Mouse (Mus musculus) frontal cortex, postnatal 10 days (tissue): Measurements from ENCODE around the gene Cwc25.
A peak's percentile ranks its signal among the peaks of the same experiment; 100 is the strongest.
"Not testable (repeated sequence)": the region's sequence is repeated elsewhere in the genome, so short reads cannot be mapped to it uniquely, and the experiment has no call there.

Experiments used
- DNase-seq, 2 experiments: peaks; one replicate each; pipeline ENCODE4 v3.0.0; 2022; ENCODE audit warnings: low spot score in 2 of 2, mixed read lengths in 1 of 2

The Cwc25 gene

DNA sequence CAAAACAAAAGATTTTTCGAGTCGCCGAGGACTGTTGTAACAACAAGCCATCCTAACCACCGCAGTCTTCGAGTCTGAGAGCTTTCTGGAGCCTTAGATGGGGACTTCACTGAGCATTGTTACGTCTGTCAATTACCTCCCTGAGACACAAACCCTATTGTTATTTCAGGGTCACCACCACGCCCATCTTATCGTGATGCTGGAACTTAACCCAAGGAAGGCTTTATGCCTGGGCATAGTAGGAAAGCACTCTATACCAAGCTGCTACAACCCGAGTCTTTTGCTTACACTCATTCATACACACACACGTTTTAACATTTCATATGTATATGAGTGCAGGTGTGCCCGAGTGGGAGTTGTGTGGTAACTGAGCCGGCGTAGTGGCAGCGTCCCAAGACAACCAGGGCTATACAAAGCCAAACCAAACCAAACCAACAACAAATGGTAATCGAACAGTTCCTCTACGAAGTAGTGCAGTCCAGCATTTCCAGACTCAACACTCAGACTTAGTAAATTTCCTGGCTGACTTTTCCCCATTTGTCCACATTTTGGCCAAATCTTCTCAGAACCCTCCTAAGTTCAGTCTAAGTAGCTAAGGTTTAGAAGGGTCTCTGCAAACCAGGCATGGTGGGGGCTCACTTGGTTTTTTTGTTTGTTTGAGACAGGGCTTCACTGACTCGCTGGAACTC is 9.6 kb upstream of the Cwc25 start, which contains the start of gene 1700001P01Rik:
TSS of gene 1700001P01Rik (minus strand) at position 111 of the 689 bp plus-strand sequence.
- no peak for DNase-seq

DNA sequence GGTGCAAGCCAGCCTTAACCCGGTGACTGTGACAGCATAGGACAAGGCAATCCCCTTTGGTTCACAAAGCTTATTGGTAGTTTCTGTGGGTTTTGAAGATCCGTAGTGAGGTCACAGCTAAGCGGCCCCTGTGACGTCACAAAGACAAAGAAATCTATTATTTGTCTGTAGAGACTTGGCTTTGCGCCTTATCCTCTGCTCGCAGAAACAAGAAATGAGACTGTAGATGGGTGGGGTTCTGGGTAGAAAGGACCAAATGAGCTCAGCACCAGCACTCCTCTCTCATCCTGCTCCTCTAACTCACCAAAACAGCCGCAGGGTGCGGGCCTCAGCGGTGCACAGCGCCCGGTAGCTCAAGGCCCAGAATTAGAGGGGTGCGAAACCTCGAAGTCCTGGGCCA is 8.8 kb upstream of the Cwc25 start:
- no peak for DNase-seq

DNA sequence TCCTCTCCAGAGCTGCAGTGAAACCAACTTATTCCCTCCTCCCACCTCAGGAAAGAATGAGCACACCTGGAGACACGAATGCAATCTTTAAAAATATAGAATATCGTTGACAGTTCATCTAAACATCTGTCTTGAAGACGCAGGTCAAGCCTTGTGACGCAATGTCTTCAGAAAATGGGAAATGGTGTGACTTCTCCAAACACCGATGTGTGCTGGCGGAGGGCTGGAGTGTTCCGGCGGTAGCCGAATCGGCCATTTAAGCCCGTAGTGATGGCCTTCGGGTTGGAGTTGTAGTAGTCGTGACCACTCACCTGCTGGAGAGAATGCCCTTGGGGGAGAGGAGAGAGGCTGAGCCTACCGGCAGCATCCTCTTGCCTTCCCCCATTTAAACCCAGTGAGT is 5.1 kb upstream of the Cwc25 start:
- DNase-seq: no peak

DNA sequence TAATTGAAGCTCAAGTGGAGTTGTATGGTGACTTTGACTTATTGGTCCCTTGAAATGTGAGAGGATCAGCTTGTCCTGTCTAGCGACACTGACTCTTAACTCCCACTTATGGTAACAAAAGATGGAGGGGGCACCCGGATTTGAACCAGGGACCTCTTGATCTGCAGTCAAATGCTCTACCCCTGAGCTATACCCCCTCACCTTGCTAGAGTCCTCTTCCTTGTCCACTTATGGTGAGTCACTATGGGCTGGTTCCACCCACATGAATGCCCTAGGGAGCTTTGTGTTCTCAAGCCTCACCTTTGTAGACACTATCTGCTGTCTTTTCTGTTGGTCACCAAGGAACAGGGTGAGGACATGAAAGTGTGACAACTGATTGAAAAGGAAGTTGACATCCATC is 3.3 kb upstream of the Cwc25 start:
- DNase-seq: no peak

DNA sequence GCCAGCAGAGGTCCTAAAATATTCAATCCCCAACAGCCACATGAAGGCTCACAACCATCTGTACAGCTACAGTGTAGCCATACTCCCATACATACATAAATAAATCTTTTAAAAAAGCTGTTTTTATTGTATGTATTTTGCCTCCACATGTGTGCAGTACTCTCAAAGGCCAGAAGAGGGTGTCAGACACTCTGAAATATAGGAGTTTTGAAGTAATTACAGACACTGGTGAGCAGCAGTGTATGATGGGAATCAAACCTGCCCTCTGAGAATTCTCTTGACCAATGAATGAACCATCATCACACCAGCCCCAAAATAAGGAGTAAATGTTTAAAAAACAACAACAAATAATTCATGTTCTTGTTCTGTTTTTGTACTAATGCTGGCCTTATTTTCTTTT is 4.7 kb downstream of the Cwc25 start:
- no peak for DNase-seq

DNA sequence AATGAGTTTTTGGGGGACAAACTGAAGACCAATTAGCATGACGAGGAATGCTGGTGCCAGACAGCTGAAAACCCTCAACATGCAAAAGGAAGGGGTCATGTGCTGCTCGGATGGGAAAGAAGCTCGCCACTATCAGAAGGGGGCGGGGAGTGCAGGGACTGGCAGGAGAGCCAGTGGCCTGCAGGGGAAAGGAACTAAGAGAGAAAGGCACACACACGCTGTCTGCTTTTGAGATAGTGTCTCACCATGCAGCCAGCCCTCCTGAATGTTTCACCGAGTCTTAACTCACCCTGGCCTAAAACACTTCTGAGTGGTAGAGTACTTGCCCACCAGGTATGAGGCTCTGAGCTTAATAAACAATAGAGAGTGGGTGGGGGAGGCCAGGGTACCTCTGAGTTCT is 7.4 kb downstream of the Cwc25 start:
- no peak for DNase-seq

DNA sequence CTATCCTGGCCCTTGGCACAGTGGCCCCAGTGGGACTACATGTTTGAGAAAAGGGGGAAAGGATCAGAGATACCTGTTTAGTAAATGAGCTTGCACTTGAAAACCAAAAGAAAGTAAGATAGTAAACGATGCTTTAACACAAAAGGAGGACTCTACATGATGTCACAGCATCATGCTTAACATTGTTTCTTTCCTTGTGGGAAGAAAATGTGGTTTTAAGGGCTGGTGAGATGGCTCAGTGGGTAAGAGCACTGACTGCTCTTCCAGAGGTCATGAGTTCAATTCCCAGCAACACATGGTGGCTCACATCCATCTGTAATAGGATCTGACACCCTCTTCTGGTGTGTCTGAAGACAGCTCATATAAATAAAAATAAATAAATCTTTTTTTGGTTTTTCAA is 8.2 kb downstream of the Cwc25 start:
- no peak for DNase-seq

DNA sequence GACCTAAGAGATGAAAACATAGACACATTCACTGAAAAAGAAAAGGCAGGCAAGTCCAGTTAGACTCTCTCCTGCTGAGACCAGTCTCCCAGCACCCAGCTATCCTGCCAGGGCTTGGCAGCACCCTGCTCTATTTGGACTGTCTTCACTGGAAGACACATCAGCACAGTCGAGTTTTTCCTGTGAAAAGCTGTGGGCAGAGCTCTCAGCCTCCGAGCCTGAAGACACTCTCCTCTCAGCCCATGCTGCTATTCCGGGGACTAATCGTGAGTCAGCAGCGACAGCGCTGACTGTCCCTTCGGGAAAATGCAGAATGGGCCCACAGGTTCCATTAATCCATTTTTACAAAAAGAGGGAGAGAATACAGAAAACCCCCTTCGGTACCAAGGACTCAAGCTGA is 13.1 kb downstream of the Cwc25 start:
- no peak for DNase-seq

DNA sequence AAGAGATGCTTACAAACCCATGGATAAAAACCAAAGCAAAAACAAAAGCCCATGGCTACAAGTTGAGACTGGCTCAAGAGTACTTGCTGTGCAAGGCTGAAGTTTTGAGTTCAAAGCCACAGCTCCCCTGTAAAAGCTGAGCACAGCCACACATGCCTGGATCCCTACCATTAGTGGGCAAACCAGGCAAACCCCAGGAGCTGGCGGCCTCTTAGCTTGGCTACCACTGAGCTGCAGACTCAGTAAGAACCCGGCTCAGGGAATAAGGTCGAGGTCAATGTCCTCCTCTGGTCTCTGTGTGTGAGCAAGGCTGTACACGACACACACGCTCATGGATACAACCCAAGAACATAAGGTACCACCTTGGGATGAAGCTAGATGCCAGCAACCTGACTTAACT is 17.9 kb downstream of the Cwc25 start:
- no peak for DNase-seq

DNA sequence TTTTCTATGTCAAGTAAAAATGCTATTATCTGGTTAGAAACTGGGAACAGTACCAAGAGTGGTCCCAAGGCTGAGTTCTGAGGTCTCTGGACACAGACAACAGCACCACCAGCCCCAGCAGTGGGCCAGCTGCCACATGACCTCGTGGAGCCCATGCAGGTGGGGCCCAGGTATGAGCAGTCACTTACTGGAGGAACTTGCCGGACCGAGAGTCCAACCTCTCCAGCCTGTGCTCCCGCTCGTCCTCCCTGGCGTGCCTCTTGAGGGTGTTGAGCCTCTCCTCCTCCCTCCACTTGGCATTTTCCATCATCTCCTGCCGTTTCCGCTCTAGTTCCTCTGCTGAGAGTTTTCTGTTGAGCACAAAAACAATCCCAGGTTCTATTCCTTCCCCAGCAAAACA is 18.6 kb downstream of the Cwc25 start:
- no peak for DNase-seq

DNA sequence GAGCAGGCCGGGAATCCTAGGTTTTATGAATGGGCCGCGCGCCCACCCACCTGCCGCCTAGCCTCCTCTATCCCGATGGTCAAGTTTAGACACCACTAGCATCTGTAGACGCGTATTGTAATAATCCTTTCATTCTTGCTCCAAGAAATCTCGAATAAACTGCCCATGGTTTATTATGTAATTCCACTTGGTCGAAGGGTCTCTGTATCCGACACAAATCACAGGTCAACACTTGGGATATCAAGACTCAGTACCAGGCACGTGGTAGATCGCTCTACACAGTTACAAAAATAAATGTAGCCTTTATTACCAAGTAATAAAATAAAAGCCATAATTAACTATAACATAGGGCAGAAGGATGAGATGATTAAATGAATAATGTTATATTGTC is 21.0 kb downstream of the Cwc25 start:
- DNase-seq: no peak

DNA sequence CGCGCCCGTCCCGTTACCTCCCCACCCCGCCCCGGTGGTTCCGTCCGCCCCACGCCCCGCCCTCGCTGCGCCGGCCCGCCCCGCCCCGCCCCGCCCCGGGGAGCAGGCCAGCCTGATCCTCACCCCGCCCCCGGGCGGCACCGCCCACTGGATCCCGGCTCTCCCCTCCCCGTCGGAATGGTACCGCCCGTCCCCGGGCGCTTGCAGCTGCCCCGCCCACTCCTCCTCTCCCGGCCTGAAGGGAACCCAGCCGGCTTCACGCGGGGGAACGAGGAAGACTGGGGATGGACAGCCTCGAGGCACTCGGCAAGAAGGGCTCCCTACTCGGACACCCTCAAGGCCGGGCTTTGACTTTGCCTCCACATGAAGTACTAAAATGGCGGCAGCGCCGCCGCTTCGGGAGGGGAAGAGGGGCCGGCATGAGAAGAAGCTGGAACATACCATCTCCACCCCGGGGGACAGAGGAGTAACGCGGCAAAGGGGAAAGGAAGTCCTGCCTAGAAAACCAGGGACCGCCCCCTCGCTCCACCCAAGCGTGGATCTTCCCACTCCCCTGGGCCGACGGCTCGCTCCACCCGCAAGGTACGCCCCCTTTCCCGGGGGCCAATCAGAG is 21.5 kb downstream of the Cwc25 start:
- DNase-seq: peak; percentile 98

DNA sequence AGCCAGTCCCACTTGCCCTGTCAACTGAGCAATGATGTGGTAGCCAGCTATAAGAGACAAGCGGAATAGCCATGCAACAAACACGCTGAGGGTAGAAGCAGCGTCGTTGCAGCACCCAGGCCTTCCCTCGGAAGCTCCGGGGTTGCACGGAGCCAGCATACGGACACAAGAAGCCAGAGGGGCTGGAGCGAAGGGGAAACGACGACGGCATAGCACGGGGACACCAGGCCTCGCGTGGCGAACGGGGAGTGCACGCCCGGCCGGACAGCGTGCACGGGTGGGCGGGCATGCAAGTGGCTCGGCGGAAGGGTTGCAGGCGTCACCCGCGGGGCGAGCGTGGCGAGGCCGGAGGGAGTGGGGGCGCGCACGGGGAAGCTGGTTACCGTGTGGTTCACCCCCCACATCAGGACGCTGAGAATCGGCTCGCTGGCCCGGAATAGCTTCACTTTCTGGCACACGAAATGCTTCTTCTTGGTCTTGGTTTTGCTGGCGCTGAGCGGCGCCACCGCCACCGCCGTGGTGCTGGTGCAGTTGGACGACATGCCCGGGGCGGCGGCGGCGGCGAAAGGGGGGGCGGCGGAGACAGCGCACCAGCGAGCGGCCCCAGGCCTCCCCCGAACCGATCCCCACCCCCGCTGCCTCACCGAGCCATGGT is 22.2 kb downstream of the Cwc25 start, which contains the start of gene Pip4k2b:
TSS of gene Pip4k2b (minus strand) at position 642 of the 655 bp plus-strand sequence.
- DNase-seq: peak in 1 of 2 experiments; percentile 53

DNA sequence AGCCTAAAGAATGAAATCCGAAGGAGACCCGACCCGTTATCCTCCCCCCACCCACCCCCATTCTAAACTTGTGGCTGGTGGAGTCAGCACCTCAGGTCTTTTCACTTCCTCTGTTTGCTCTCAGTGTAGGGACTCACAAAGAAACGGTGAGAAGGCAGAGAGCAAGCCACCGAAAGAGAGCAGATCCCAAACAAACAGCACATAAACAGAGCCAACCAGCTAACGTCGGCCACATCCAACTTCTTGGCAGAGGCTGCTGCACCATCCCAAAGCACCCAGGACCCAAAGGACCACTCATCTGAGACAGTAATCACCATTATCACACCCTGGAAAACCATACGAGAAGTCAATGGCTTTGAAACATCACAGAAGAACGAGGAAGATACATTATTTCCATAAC is 22.9 kb downstream of the Cwc25 start:
- DNase-seq: no peak

DNA sequence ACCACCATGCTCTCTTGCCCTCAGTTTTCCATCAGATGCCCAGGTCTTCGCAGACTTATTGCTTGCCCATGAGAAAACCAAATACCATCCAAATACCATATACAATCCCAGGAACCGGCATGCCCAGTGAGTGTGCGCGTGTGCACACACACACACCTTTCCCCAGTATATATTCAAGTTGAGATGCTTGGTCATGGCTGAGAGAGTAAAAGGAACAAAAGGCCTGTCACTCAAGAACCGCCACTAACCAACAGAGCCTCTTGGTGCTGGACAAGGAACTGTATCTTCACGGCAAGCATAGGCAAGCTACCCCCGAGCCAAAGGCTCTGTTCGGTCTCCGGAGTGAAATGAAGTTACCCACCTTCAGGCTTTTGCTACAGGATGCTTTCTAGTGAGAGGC is 23.8 kb downstream of the Cwc25 start:
- no peak for DNase-seq

DNA sequence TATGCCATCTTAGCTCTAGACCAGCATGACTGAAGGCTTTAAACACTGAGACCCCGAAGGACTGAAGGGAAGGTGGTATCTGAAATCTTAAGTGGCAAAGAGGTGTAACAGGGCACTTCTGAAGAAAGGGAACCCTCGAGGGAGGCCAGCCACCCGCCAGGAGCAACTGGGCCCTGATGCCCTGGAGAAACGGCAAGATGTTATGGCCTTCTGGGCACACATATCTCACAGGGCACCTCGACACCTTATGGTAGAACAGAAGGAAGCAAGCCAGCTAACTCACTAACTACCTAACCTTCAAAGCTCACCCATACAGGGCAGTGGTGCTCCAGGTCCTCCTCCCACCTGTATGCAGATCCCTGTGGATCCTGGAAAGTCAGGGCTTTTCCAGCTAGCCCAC is 24.2 kb downstream of the Cwc25 start:
- no peak for DNase-seq

DNA sequence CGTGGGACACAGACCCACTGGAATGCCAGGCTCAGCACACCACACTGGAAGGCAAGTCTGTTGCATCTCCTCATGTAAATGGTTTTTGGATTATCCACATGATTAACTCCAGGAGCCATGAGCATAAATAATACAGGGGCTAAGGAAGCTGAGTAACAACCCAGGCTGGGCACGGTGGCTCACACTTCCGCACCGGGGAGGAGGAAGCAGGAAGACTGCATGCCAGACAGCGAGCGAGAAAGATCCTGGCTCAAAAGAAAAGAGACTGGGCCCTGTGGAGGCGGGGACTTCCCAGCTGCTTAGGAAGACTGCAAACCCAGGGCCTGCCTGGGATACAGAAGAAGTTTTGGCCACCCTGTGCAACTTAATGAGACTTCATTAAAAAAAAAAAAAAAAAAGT is 26.2 kb downstream of the Cwc25 start:
- DNase-seq: no peak

DNA sequence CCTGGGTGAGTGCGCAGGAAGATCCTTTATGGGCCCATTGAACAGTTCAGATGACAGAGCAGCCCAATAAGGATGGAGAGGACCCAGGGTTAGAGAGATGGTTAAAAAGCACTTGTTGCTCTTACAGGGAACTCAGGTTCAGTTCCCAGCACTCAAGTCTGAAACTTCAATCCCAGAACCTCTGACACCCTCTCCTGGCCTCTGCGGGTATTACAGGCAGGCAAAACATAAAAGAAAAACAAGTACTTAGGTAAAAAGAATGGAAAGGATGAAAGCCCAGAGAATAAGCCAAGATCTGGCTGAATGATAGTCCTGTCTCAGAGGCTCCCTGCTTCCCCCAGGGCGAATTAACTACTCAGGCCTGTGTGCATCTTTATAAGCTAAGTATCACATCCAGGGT is 27.2 kb downstream of the Cwc25 start:
- DNase-seq: no peak

DNA sequence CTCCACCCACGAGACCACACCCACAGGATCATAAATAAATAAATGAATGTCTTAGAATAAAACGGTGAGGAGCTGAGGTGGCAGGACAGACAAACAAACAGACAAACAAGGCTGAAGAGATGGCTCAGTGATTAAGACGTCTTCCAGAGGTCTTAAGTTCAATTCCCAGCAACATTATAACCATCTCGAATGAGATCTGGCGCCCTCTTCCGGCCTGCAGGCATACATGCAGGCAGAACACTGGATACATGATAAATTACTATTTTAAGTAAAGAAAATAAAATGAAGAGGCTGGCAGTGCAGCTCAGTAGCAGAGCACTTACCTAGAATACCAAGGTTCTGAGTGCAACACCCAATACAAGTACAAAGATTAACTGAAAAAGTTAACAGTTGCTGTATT is 27.7 kb downstream of the Cwc25 start:
- DNase-seq: no peak

DNA sequence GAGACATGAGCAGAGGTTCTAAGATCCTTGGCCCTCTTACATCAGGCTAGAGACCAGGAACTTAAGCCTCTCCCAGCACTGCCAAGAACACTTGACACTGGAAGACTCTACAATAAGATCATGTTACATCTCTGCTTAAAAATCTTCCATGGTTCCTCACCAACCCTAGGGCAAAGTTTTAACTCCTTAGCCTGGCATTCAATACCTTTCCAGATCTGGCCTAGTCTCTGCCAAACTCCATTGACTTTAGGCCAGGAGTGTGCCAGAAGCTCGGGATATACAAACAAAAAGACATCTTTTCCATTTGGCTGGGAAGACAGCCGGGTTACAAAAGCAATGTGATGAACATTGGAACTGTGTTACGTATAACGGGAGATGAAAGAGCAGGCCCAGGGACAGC is 28.8 kb downstream of the Cwc25 start:
- DNase-seq: no peak

DNA sequence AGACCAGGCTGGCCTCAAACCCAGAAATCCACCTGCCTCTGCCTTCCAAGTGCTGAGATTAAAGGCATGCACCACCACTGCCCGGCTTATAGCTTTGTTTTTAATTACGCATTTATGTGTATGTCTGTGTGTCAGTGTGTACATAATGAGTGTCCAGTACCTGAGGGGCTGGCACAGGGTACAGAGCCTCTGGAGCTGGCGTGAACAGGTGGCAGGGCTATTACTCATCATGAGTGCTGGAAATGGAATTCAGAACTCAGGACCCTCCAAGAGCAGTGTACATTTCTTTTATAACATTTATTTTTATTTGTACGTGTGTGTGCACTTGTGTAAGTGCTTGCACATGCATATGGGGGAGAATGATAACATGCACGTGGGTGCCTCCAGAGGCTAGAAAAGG is 29.7 kb downstream of the Cwc25 start:
- no peak for DNase-seq

DNA sequence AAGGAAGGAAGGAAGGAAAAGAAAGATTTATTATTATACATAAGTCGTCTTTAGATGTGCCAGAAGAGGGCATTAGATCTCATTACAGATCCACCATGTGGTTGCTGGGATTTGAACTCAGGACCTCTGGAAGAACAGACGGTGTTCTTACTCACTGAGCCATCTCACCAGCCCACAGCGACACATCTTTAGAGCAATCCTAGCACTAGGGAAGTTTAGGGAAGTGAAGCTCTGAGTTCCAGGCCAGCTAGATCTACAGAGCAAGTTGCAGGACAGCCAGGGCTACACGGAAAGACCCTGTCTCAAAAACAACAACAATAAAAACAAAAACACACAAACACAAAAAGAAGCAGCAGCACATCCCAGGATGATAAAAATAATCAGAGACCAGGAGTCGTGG is 31.5 kb downstream of the Cwc25 start:
- not testable (repeated sequence) for DNase-seq

DNA sequence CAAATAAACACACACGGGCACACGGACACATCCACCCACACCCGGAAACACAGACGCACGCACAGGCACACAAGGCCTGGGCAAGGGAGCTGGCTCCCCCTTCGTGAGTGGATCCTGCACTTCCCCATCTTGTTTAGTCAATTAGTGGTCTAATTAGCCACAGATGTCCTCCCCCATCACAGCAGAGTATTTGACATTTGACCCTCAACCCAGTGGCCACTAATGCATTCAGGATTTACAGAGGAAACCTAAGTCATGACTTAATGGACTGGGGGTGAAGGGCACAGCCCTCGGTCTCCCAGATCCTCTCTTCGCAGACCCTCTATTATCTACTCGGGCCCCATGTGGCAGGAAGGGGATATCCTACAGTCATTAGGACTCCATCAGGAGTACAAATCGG is 32.7 kb downstream of the Cwc25 start:
- no peak for DNase-seq
